Mouse (Mus musculus) naive thymus-derived CD4-positive, alpha-beta T cell, adult 5 months (primary cell): ENCODE data around the gene Islr. TPM values are rescaled to one million over a fixed set of nuclear protein-coding genes. Genes with fewer than 3 reads are reported as not detected.

Source experiments
- polyA plus RNA-seq: library from polyadenylated mRNA; unstranded; fragments of 100-300 nt; shearing (Covaris generic); gene quantifications from one replicate; pipeline ENCODE4 v1.2.1, GENCODE M21; 2017

The Islr gene
- polyA plus RNA-seq, result not detected

GRCm38 (mm10) chr9:58203516-58204447 lies at the start of gene Islr, which contains the start of gene Islr2:
Gene Islr (minus strand): TSS chr9:58204306.
Gene Islr2 (minus strand): TSS chr9:58204319.

GRCm38 (mm10) chr9:58253033-58253804 lies 49.1 kb upstream of the Islr start, which contains the start of gene Stoml1:
Gene Stoml1 (plus strand): TSS chr9:58253164.

GRCm38 (mm10) chr9:58249592-58250192 lies 45.6 kb upstream of the Islr start, which contains the start of gene Pml:
Gene Pml (minus strand): TSS chr9:58249786.

GRCm38 (mm10) chr9:58118671-58119070 lies 85.4 kb downstream of the Islr start, which contains the start of gene Ccdc33:
Gene Ccdc33 (minus strand): TSS chr9:58118823.

Other genes starting within 250 kb of the Islr start
- not detected for gene Cyp11a1, start 197.9 kb downstream of the Islr start, polyA plus RNA-seq
- 0.19 TPM for gene Stra6, start 140.5 kb downstream of the Islr start, polyA plus RNA-seq
- not detected for gene Ccdc33, start 85.5 kb downstream of the Islr start, polyA plus RNA-seq
- not detected for gene Islr2, start within 50 bp of the Islr start, polyA plus RNA-seq
- 46.0 TPM for gene Pml, start 45.5 kb upstream of the Islr start, polyA plus RNA-seq
- 17.2 TPM for gene Stoml1, start 48.9 kb upstream of the Islr start, polyA plus RNA-seq
- 0.10 TPM for gene Loxl1, start 108.9 kb upstream of the Islr start, polyA plus RNA-seq
- not detected for gene Tbc1d21, start 166.1 kb upstream of the Islr start, polyA plus RNA-seq